Mouse (Mus musculus): ENCODE measurements around the gene Zfp609. TPM values are rescaled to one million over a fixed set of nuclear protein-coding genes. Genes with fewer than 3 reads are reported as not detected.

Zfp609 gene
- polyA plus RNA-seq, 1 experiment from 2014 or later, result 9.2 TPM

- Histone ChIP-seq H3K4me1 (ENCODE audit: control insufficient read depth, insufficient read depth, low read length) (peaks cover 3% of the 10 kb centered on the region), H3K9me3 (ENCODE audit: control insufficient read depth, low read length) (no peaks in the 10 kb centered on the region), H3K9ac (ENCODE audit: low read length) (no peak overlapping the region), H3K4me3 (ENCODE audit: low read depth, low read length) (no peak overlapping the region), H3K4me2 (ENCODE audit: low read depth) (no peak overlapping the region), H3K27me3 (ENCODE audit: control insufficient read depth, insufficient read depth, low read length) (no peaks in the 10 kb centered on the region), H3K36me3 (ENCODE audit: control insufficient read depth, insufficient read depth, low read length) (peaks cover 10% of the 10 kb centered on the region), H3K27ac (ENCODE audit: low read depth, low read length) (no peak overlapping the region)
- no peak for ATAC-seq (ENCODE audit: insufficient read depth, low FRiP score, low TSS enrichment)
- no peak for DNase-seq (ENCODE audit: low spot score)
- 95% methylated on average over 2 of the region's 2 CpGs for WGBS
These were observed 142.7 kb downstream of the Zfp609 start for GRCm38 (mm10) chr9:65684704-65685103.

- Histone ChIP-seq H3K27ac (ENCODE audit: low read depth, low read length) (no peak overlapping the region), H3K4me2 (ENCODE audit: low read depth) (no peak overlapping the region), H3K4me3 (ENCODE audit: low read depth, low read length) (no peak overlapping the region), H3K9me3 (ENCODE audit: control insufficient read depth, low read length) (no peaks in the 10 kb centered on the region), H3K9ac (ENCODE audit: low read length) (no peak overlapping the region), H3K27me3 (ENCODE audit: control insufficient read depth, insufficient read depth, low read length) (no peaks in the 10 kb centered on the region), H3K4me1 (ENCODE audit: control insufficient read depth, insufficient read depth, low read length) (peaks cover 20% of the 10 kb centered on the region), H3K36me3 (ENCODE audit: control insufficient read depth, insufficient read depth, low read length) (peaks cover 4% of the 10 kb centered on the region; the same call in 1 of the 2 replicates)
- DNase-seq (ENCODE audit: low spot score) (no peak), ATAC-seq (ENCODE audit: insufficient read depth, low FRiP score, low TSS enrichment) (no peak)
- 90% methylated on average over 1 of the region's 1 CpGs for WGBS
These were observed 144.4 kb downstream of the Zfp609 start for GRCm38 (mm10) chr9:65682994-65683393.

GRCm38 (mm10) chr9:65682183-65682582, 145.2 kb downstream of the Zfp609 start:
- peaks cover 28% of the 10 kb centered on the region for H3K4me1 ChIP-seq (ENCODE audit: control insufficient read depth, insufficient read depth, low read length)
- no peak overlapping the region for H3K9ac ChIP-seq (ENCODE audit: low read length)
- H3K27ac ChIP-seq (ENCODE audit: low read depth, low read length), result no peak overlapping the region
- WGBS, result 80% methylated on average over 3 of the region's 3 CpGs
- H3K9me3 ChIP-seq (ENCODE audit: control insufficient read depth, low read length), result no peaks in the 10 kb centered on the region
- no peaks in the 10 kb centered on the region for H3K27me3 ChIP-seq (ENCODE audit: control insufficient read depth, insufficient read depth, low read length)
- DNase-seq (ENCODE audit: low spot score) (no peak), ATAC-seq (ENCODE audit: insufficient read depth, low FRiP score, low TSS enrichment) (no peak)
- H3K36me3 ChIP-seq (ENCODE audit: control insufficient read depth, insufficient read depth, low read length), result no peaks in the 10 kb centered on the region
- no peak overlapping the region for H3K4me2 ChIP-seq (ENCODE audit: low read depth)
- no peak overlapping the region for H3K4me3 ChIP-seq (ENCODE audit: low read depth, low read length)

- Histone ChIP-seq H3K9ac (ENCODE audit: low read length) (no peak overlapping the region), H3K4me1 (ENCODE audit: control insufficient read depth, insufficient read depth, low read length) (peaks cover 29% of the 10 kb centered on the region), H3K27ac (ENCODE audit: low read depth, low read length) (no peak overlapping the region), H3K36me3 (ENCODE audit: control insufficient read depth, insufficient read depth, low read length) (no peaks in the 10 kb centered on the region), H3K27me3 (ENCODE audit: control insufficient read depth, insufficient read depth, low read length) (no peaks in the 10 kb centered on the region), H3K4me3 (ENCODE audit: low read depth, low read length) (no peak overlapping the region), H3K9me3 (ENCODE audit: control insufficient read depth, low read length) (no peaks in the 10 kb centered on the region), H3K4me2 (ENCODE audit: low read depth) (no peak overlapping the region)
- 94% methylated on average over 2 of the region's 2 CpGs for WGBS
- ATAC-seq (ENCODE audit: insufficient read depth, low FRiP score, low TSS enrichment), result no peak
- DNase-seq (ENCODE audit: low spot score), result no peak
These were observed 145.8 kb downstream of the Zfp609 start for GRCm38 (mm10) chr9:65681634-65681940.

- H3K36me3 ChIP-seq (ENCODE audit: control insufficient read depth, insufficient read depth, low read length), result no peaks in the 10 kb centered on the region
- H3K4me1 ChIP-seq (ENCODE audit: control insufficient read depth, insufficient read depth, low read length), result peaks cover 29% of the 10 kb centered on the region
- H3K9ac ChIP-seq (ENCODE audit: low read length), result no peak overlapping the region
- no peak overlapping the region for H3K4me2 ChIP-seq (ENCODE audit: low read depth)
- H3K9me3 ChIP-seq (ENCODE audit: control insufficient read depth, low read length), result no peaks in the 10 kb centered on the region
- no peaks in the 10 kb centered on the region for H3K27me3 ChIP-seq (ENCODE audit: control insufficient read depth, insufficient read depth, low read length)
- no peak for ATAC-seq (ENCODE audit: insufficient read depth, low FRiP score, low TSS enrichment)
- no peak overlapping the region for H3K27ac ChIP-seq (ENCODE audit: low read depth, low read length)
- no peak overlapping the region for H3K4me3 ChIP-seq (ENCODE audit: low read depth, low read length)
- WGBS, result 93% methylated on average over 4 of the region's 4 CpGs
- no peak for DNase-seq (ENCODE audit: low spot score)
These were observed 146.3 kb downstream of the Zfp609 start for GRCm38 (mm10) chr9:65680938-65681633.

GRCm38 (mm10) chr9:65679181-65679761, 148.1 kb downstream of the Zfp609 start:
- no peak for DNase-seq (ENCODE audit: low spot score)
- Histone ChIP-seq H3K27me3 (ENCODE audit: control insufficient read depth, insufficient read depth, low read length) (no peaks in the 10 kb centered on the region), H3K4me2 (ENCODE audit: low read depth) (peak overlapping the region; percentile 35), H3K36me3 (ENCODE audit: control insufficient read depth, insufficient read depth, low read length) (no peaks in the 10 kb centered on the region), H3K27ac (ENCODE audit: low read depth, low read length) (0 out of 2 replicates have a peak overlapping the region, but pooled peaks have one; percentile 14), H3K9ac (ENCODE audit: low read length) (peak overlapping the region; percentile 29), H3K9me3 (ENCODE audit: control insufficient read depth, low read length) (no peaks in the 10 kb centered on the region), H3K4me1 (ENCODE audit: control insufficient read depth, insufficient read depth, low read length) (peaks cover 32% of the 10 kb centered on the region), H3K4me3 (ENCODE audit: low read depth, low read length) (peak overlapping the region; percentile 12)
- 30% methylated on average over 5 of the region's 5 CpGs for WGBS
- no peak for ATAC-seq (ENCODE audit: insufficient read depth, low FRiP score, low TSS enrichment)

GRCm38 (mm10) chr9:65677119-65677462, 150.3 kb downstream of the Zfp609 start:
- WGBS, result 2% methylated on average over 3 of the region's 3 CpGs
- peak overlapping the region; percentile 75 for H3K9ac ChIP-seq (ENCODE audit: low read length)
- no peaks in the 10 kb centered on the region for H3K27me3 ChIP-seq (ENCODE audit: control insufficient read depth, insufficient read depth, low read length)
- H3K4me2 ChIP-seq (ENCODE audit: low read depth), result peak overlapping the region; percentile 79
- H3K9me3 ChIP-seq (ENCODE audit: control insufficient read depth, low read length), result no peaks in the 10 kb centered on the region
- peak overlapping the region; percentile 80 for H3K4me3 ChIP-seq (ENCODE audit: low read depth, low read length)
- DNase-seq (ENCODE audit: low spot score) (no peak), ATAC-seq (ENCODE audit: insufficient read depth, low FRiP score, low TSS enrichment) (no peak)
- no peak overlapping the region for H3K27ac ChIP-seq (ENCODE audit: low read depth, low read length)
- no peaks in the 10 kb centered on the region for H3K36me3 ChIP-seq (ENCODE audit: control insufficient read depth, insufficient read depth, low read length)
- H3K4me1 ChIP-seq (ENCODE audit: control insufficient read depth, insufficient read depth, low read length), result peaks cover 32% of the 10 kb centered on the region

GRCm38 (mm10) chr9:65676358-65677118, 150.8 kb downstream of the Zfp609 start:
- Histone ChIP-seq H3K4me3 (ENCODE audit: low read depth, low read length) (peak overlapping the region; percentile 80), H3K4me1 (ENCODE audit: control insufficient read depth, insufficient read depth, low read length) (peaks cover 32% of the 10 kb centered on the region), H3K27me3 (ENCODE audit: control insufficient read depth, insufficient read depth, low read length) (no peaks in the 10 kb centered on the region), H3K4me2 (ENCODE audit: low read depth) (peak overlapping the region; percentile 79), H3K9me3 (ENCODE audit: control insufficient read depth, low read length) (no peaks in the 10 kb centered on the region), H3K27ac (ENCODE audit: low read depth, low read length) (peak overlapping the region; percentile 39; the same call in 1 of the 2 replicates), H3K9ac (ENCODE audit: low read length) (peak overlapping the region; percentile 75), H3K36me3 (ENCODE audit: control insufficient read depth, insufficient read depth, low read length) (no peaks in the 10 kb centered on the region)
- peak; percentile 98 for DNase-seq (ENCODE audit: low spot score)
- ATAC-seq (ENCODE audit: insufficient read depth, low FRiP score, low TSS enrichment), result peak; percentile 93
- 0% methylated on average over 30 of the region's 51 CpGs for WGBS

All from neural tube, embryonic 11.5 days (tissue).